Mouse (Mus musculus) myocyte (in vitro differentiated cells): ENCODE data around the gene Mamdc2.

Experiments used
- MAX ChIP-seq: IDR thresholded peaks from one replicate; pipeline ENCODE4 v1.6.1; 2011; ENCODE audit warnings: low read depth, mild to moderate bottlenecking, control low read depth
- MYOD1 ChIP-seq, 3 experiments: IDR thresholded peaks; one replicate each; pipeline ENCODE4 v1.6.1; 2011; ENCODE audit warnings: control low read depth in 2 of 3, low read depth in 2 of 3, mild to moderate bottlenecking in 2 of 3, moderate library complexity in 1 of 3; ENCODE audit not compliant: insufficient read length in 2 of 3, control insufficient read depth in 1 of 3
- POLR2A ChIP-seq: IDR thresholded peaks from one replicate; pipeline ENCODE4 v1.6.1; 2011; ENCODE audit warnings: low read depth, mild to moderate bottlenecking, control low read depth, moderate library complexity; ENCODE audit not compliant: insufficient read length
- POLR2AphosphoS2 ChIP-seq: IDR thresholded peaks from one replicate; pipeline ENCODE4 v1.6.1; 2011; ENCODE audit warnings: low read depth, control low read depth; ENCODE audit not compliant: insufficient read length
- SRF ChIP-seq: IDR thresholded peaks from one replicate; pipeline ENCODE4 v1.6.1; 2011; ENCODE audit warnings: low read depth; ENCODE audit not compliant: control insufficient read depth, insufficient read length
- TCF12 ChIP-seq: IDR thresholded peaks from one replicate; pipeline ENCODE4 v1.6.1; 2011; ENCODE audit warnings: mild to moderate bottlenecking, control low read depth; ENCODE audit not compliant: poor library complexity, insufficient read depth, severe bottlenecking
- TCF3 ChIP-seq: IDR thresholded peaks from one replicate; pipeline ENCODE4 v1.6.1; 2011; ENCODE audit warnings: low read depth, control low read depth; ENCODE audit not compliant: insufficient read length
- USF1 ChIP-seq: IDR thresholded peaks from one replicate; pipeline ENCODE4 v1.6.1; 2011; ENCODE audit warnings: low read depth, mild to moderate bottlenecking, control low read depth, moderate library complexity

GRCm38 (mm10) chr19:23330842-23331241 lies 117.4 kb downstream of the Mamdc2 start:
- no peak for TF ChIP-seq POLR2A
- no peak for TF ChIP-seq MYOD1 (IDR thresholded peaks at IDR 0.05; ENCODE audit: control insufficient read depth in 1 of 3, insufficient read length in 2 of 3, low read depth in 2 of 3)
- no peak for TF ChIP-seq TCF12
- no peak for TF ChIP-seq SRF
- TF ChIP-seq USF1: no peak
- no peak for TF ChIP-seq MAX
- no peak for TF ChIP-seq POLR2AphosphoS2
- no peak for TF ChIP-seq TCF3
